Mouse (Mus musculus): ENCODE results near the gene Psma4. TPM values are rescaled to one million over a fixed set of nuclear protein-coding genes. Genes with fewer than 3 reads are reported as not detected.
"Not testable (repeated sequence)": the region's sequence is repeated elsewhere in the genome, so short reads cannot be mapped to it uniquely, and the experiment has no call there.

The Psma4 gene
- 100 to 1,000 TPM; 164 to 166 TPM for total RNA-seq (2021)
- long read RNA-seq, experiment 1, transcript Psma4-201 (9 exons, 1,165 nt) = major isoform, 65 of 69 reads
- long read RNA-seq, experiment 1, partial matches to known transcripts = 0 of 69 reads
- long read RNA-seq, experiment 1, other reads (novel, unspliced or antisense) = 4 of 69 reads
- long read RNA-seq, experiment 2, transcript Psma4-201 (9 exons, 1,165 nt) = major isoform, 66 of 84 reads
- long read RNA-seq, experiment 2, partial matches to known transcripts = 5 of 84 reads
- long read RNA-seq, experiment 2, other reads (novel, unspliced or antisense) = 12 of 84 reads

GRCm38 (mm10) chr9:54950575-54951321 is at the start of gene Psma4, which contains the start of gene AY074887:
Psma4 (plus strand) TSS chr9:54950790.
AY074887 (minus strand) TSS chr9:54950998.
- peak; percentile 96 for DNase-seq

- DNase-seq = no peak
Measured at GRCm38 (mm10) chr9:54909446-54909845, 41.1 kb upstream of the Psma4 start.

- no peak for DNase-seq
Measured at GRCm38 (mm10) chr9:54915576-54915975, 35.0 kb upstream of the Psma4 start.

- no peak for DNase-seq
Measured at GRCm38 (mm10) chr9:54916401-54916800, 34.2 kb upstream of the Psma4 start.

- peak; percentile 86 for DNase-seq
Measured at GRCm38 (mm10) chr9:54917010-54917677, 33.4 kb upstream of the Psma4 start, which contains the start of gene Hykk. Hykk (plus strand) TSS chr9:54917283.

- DNase-seq = no peak
Measured at GRCm38 (mm10) chr9:54918191-54918590, 32.4 kb upstream of the Psma4 start.

GRCm38 (mm10) chr9:54918781-54919180 is 31.8 kb upstream of the Psma4 start:
- DNase-seq = no peak

GRCm38 (mm10) chr9:54919946-54920345 is 30.6 kb upstream of the Psma4 start:
- no peak for DNase-seq

- DNase-seq = no peak
Measured at GRCm38 (mm10) chr9:54930741-54931140, 19.8 kb upstream of the Psma4 start.

- no peak for DNase-seq
Measured at GRCm38 (mm10) chr9:54931765-54932164, 18.8 kb upstream of the Psma4 start.

- no peak for DNase-seq
Measured at GRCm38 (mm10) chr9:54932379-54932778, 18.2 kb upstream of the Psma4 start.

- no peak for DNase-seq
Measured at GRCm38 (mm10) chr9:54942071-54942470, 8.5 kb upstream of the Psma4 start.

GRCm38 (mm10) chr9:54944467-54944866 is 6.1 kb upstream of the Psma4 start:
- no peak for DNase-seq

- no peak for DNase-seq
Measured at GRCm38 (mm10) chr9:54946256-54946655, 4.3 kb upstream of the Psma4 start.

GRCm38 (mm10) chr9:54949465-54949864 is 1.1 kb upstream of the Psma4 start:
- DNase-seq = no peak

GRCm38 (mm10) chr9:54950162-54950561 is 428 bp upstream of the Psma4 start:
- not testable (repeated sequence) for DNase-seq

- no peak for DNase-seq
Measured at GRCm38 (mm10) chr9:54961059-54961458, 10.5 kb downstream of the Psma4 start.

- DNase-seq = no peak
Measured at GRCm38 (mm10) chr9:54963669-54964068, 13.1 kb downstream of the Psma4 start.

GRCm38 (mm10) chr9:54969972-54970637 is 19.5 kb downstream of the Psma4 start:
- no peak for DNase-seq

- DNase-seq = no peak
Measured at GRCm38 (mm10) chr9:54980674-54981073, 30.1 kb downstream of the Psma4 start, which contains the start of gene Chrna5. Chrna5 (plus strand) TSS chr9:54980880.

GRCm38 (mm10) chr9:54981291-54982191 is 31.0 kb downstream of the Psma4 start:
- DNase-seq = peak; percentile 18
